Mouse (Mus musculus) forebrain, embryonic 12.5 days (tissue): ENCODE measurements at regions not wholly inside any gene's neighbourhood (a gene's known extent, or its start where the extent isn't known, plus 50 kb on each side); places are given as distances from the start of the nearest gene placed in this dataset.

ENCODE experiments used
- ATAC-seq: fragments of 200-750 bp; cut with Nextera tagmentation; 2 replicates; pipeline ENCODE4 v1.8.0; 2017; ENCODE audit warnings: moderate TSS enrichment; ENCODE audit not compliant: low FRiP score
- H3K27ac ChIP-seq: fragments of 300-500 bp; sonication (generic); 2 replicates; pipeline ENCODE4 v1.5.1; 2016; ENCODE audit warnings: mild to moderate bottlenecking
- H3K27me3 ChIP-seq: fragments of 300-500 bp; sonication (generic); 2 replicates; pipeline ENCODE4 v1.6.1; 2016; ENCODE audit warnings: mild to moderate bottlenecking
- H3K36me3 ChIP-seq: fragments of 300-500 bp; sonication (generic); replicated peaks from 2 replicates; pipeline ENCODE4 v1.6.1; 2016; ENCODE audit warnings: mild to moderate bottlenecking
- H3K4me1 ChIP-seq: fragments of 300-500 bp; sonication (generic); 2 replicates; pipeline ENCODE4 v1.6.1; 2016
- H3K4me2 ChIP-seq: fragments of 300-500 bp; sonication (generic); 2 replicates; pipeline ENCODE4 v1.6.1; 2016; ENCODE audit warnings: mild to moderate bottlenecking, moderate library complexity
- H3K4me3 ChIP-seq: fragments of 300-500 bp; sonication (generic); replicated peaks from 2 replicates; pipeline ENCODE4 v1.5.1; 2016; ENCODE audit warnings: mild to moderate bottlenecking
- H3K9ac ChIP-seq: fragments of 300-500 bp; sonication (generic); 2 replicates; pipeline ENCODE4 v1.6.1; 2016; ENCODE audit warnings: mild to moderate bottlenecking
- H3K9me3 ChIP-seq: fragments of 300-500 bp; sonication (generic); 2 replicates; pipeline ENCODE4 v1.6.1; 2016
- WGBS: fragments of 180-500 bp; shearing (Covaris S2); methylation state at CpG from one replicate; pipeline ENCODE4 v1.1.7; 2016; 5-methylcytosine and 5-hydroxymethylcytosine counted together

- Histone ChIP-seq H3K27ac (no peak overlapping the region), H3K4me1 (no peaks in the 10 kb centered on the region), H3K27me3 (no peaks in the 10 kb centered on the region), H3K9me3 (no peaks in the 10 kb centered on the region), H3K4me2 (no peak overlapping the region), H3K4me3 (no peak overlapping the region), H3K9ac (no peak overlapping the region), H3K36me3 (no peaks in the 10 kb centered on the region)
- ATAC-seq: no peak
- WGBS: 90% methylated on average over 4 of the region's 4 CpGs
Observed at GRCm38 (mm10) chr10:96905098-96905809, 288.4 kb downstream of the Btg1 start.

GRCm38 (mm10) chr10:96909661-96910315 is 293.0 kb downstream of the Btg1 start:
- 86% methylated on average over 1 of the region's 1 CpGs for WGBS
- Histone ChIP-seq H3K27me3 (no peaks in the 10 kb centered on the region), H3K4me3 (no peak overlapping the region), H3K9me3 (peaks cover 11% of the 10 kb centered on the region; the same call in 1 of the 2 replicates), H3K4me2 (no peak overlapping the region), H3K36me3 (no peaks in the 10 kb centered on the region), H3K4me1 (no peaks in the 10 kb centered on the region), H3K9ac (no peak overlapping the region), H3K27ac (no peak overlapping the region)
- ATAC-seq: no peak

GRCm38 (mm10) chr10:96921181-96921580 is 304.4 kb downstream of the Btg1 start:
- Histone ChIP-seq H3K4me2 (no peak overlapping the region), H3K4me1 (no peaks in the 10 kb centered on the region), H3K27me3 (no peaks in the 10 kb centered on the region), H3K9me3 (peaks cover 21% of the 10 kb centered on the region), H3K9ac (no peak overlapping the region), H3K4me3 (no peak overlapping the region), H3K36me3 (no peaks in the 10 kb centered on the region), H3K27ac (no peak overlapping the region)
- no peak for ATAC-seq
- 96% methylated on average over 1 of the region's 1 CpGs for WGBS

GRCm38 (mm10) chr10:96924266-96924672 is 307.5 kb downstream of the Btg1 start:
- Histone ChIP-seq H3K4me3 (no peak overlapping the region), H3K4me1 (no peaks in the 10 kb centered on the region), H3K36me3 (no peaks in the 10 kb centered on the region), H3K27me3 (no peaks in the 10 kb centered on the region), H3K9ac (no peak overlapping the region), H3K27ac (no peak overlapping the region), H3K9me3 (peaks cover 5% of the 10 kb centered on the region), H3K4me2 (no peak overlapping the region)
- WGBS: 81% methylated on average over 2 of the region's 2 CpGs
- ATAC-seq: no peak

- WGBS: 93% methylated on average over 4 of the region's 4 CpGs
- no peak overlapping the region for H3K4me2 ChIP-seq
- no peak overlapping the region for H3K9ac ChIP-seq
Observed at GRCm38 (mm10) chr10:96924722-96925121, 307.9 kb downstream of the Btg1 start.

GRCm38 (mm10) chr10:96925771-96926170 is 309.0 kb downstream of the Btg1 start:
- WGBS: 94% methylated on average over 2 of the region's 2 CpGs
- H3K4me2 ChIP-seq: no peak overlapping the region
- no peak for ATAC-seq

More at GRCm38 (mm10) chr10:96924722-96925121, 307.9 kb downstream of the Btg1 start:
- Histone ChIP-seq H3K4me1 (no peaks in the 10 kb centered on the region), H3K27ac (no peak overlapping the region), H3K9me3 (0 out of 2 replicates have a peak, but pooled peaks cover under 1% of the 10 kb centered on the region), H3K4me3 (no peak overlapping the region), H3K27me3 (no peaks in the 10 kb centered on the region), H3K36me3 (no peaks in the 10 kb centered on the region)
- ATAC-seq: no peak

GRCm38 (mm10) chr10:96934661-96935060 is 317.9 kb downstream of the Btg1 start:
- H3K27me3 ChIP-seq: no peaks in the 10 kb centered on the region
- ATAC-seq: peak; percentile 55; the same call in 1 of the 2 replicates
- no peak overlapping the region for H3K27ac ChIP-seq
- H3K9me3 ChIP-seq: no peaks in the 10 kb centered on the region
- H3K4me3 ChIP-seq: no peak overlapping the region
- no peaks in the 10 kb centered on the region for H3K36me3 ChIP-seq
- WGBS: 83% methylated on average over 4 of the region's 4 CpGs
- no peak overlapping the region for H3K9ac ChIP-seq
- H3K4me1 ChIP-seq: no peaks in the 10 kb centered on the region
- no peak overlapping the region for H3K4me2 ChIP-seq

More at GRCm38 (mm10) chr10:96925771-96926170, 309.0 kb downstream of the Btg1 start:
- Histone ChIP-seq H3K9me3 (no peaks in the 10 kb centered on the region), H3K27me3 (no peaks in the 10 kb centered on the region), H3K4me3 (no peak overlapping the region), H3K9ac (no peak overlapping the region), H3K4me1 (no peaks in the 10 kb centered on the region), H3K27ac (no peak overlapping the region), H3K36me3 (no peaks in the 10 kb centered on the region)

- Histone ChIP-seq H3K4me2 (no peak overlapping the region), H3K36me3 (no peaks in the 10 kb centered on the region), H3K4me3 (no peak overlapping the region), H3K27ac (no peak overlapping the region), H3K4me1 (no peaks in the 10 kb centered on the region; the same call in 1 of the 2 replicates), H3K27me3 (no peaks in the 10 kb centered on the region), H3K9ac (no peak overlapping the region), H3K9me3 (no peaks in the 10 kb centered on the region)
- ATAC-seq: no peak
- 87% methylated on average over 6 of the region's 6 CpGs for WGBS
Observed at GRCm38 (mm10) chr10:96940887-96941518, 324.2 kb downstream of the Btg1 start.

GRCm38 (mm10) chr10:96944229-96944628 is 327.4 kb downstream of the Btg1 start:
- H3K9me3 ChIP-seq: no peaks in the 10 kb centered on the region
- H3K36me3 ChIP-seq: no peaks in the 10 kb centered on the region
- 88% methylated on average over 7 of the region's 7 CpGs for WGBS
- no peak overlapping the region for H3K27ac ChIP-seq
- no peak overlapping the region for H3K9ac ChIP-seq
- H3K4me1 ChIP-seq: no peaks in the 10 kb centered on the region; the same call in 1 of the 2 replicates
- no peak overlapping the region for H3K4me2 ChIP-seq
- no peak for ATAC-seq
- H3K27me3 ChIP-seq: no peaks in the 10 kb centered on the region
- no peak overlapping the region for H3K4me3 ChIP-seq

GRCm38 (mm10) chr10:96947971-96948370 is 331.2 kb downstream of the Btg1 start:
- Histone ChIP-seq H3K9me3 (no peaks in the 10 kb centered on the region), H3K27ac (no peak overlapping the region), H3K4me1 (no peaks in the 10 kb centered on the region), H3K4me3 (no peak overlapping the region), H3K4me2 (no peak overlapping the region), H3K9ac (no peak overlapping the region), H3K36me3 (no peaks in the 10 kb centered on the region), H3K27me3 (no peaks in the 10 kb centered on the region)
- 90% methylated on average over 3 of the region's 3 CpGs for WGBS
- no peak for ATAC-seq

GRCm38 (mm10) chr10:96948871-96949270 is 332.1 kb downstream of the Btg1 start:
- Histone ChIP-seq H3K4me3 (no peak overlapping the region), H3K4me1 (no peaks in the 10 kb centered on the region), H3K27me3 (no peaks in the 10 kb centered on the region), H3K4me2 (no peak overlapping the region), H3K27ac (no peak overlapping the region), H3K9ac (no peak overlapping the region), H3K36me3 (no peaks in the 10 kb centered on the region), H3K9me3 (no peaks in the 10 kb centered on the region)
- WGBS: 80% methylated on average over 2 of the region's 2 CpGs
- ATAC-seq: no peak

- ATAC-seq: peak; percentile 89
- no peaks in the 10 kb centered on the region for H3K27me3 ChIP-seq
Observed at GRCm38 (mm10) chr10:96955036-96955775, 338.4 kb downstream of the Btg1 start.

More at GRCm38 (mm10) chr10:96955036-96955775, 338.4 kb downstream of the Btg1 start:
- peaks cover 20% of the 10 kb centered on the region for H3K4me1 ChIP-seq
- no peaks in the 10 kb centered on the region for H3K9me3 ChIP-seq
- H3K4me2 ChIP-seq: peak overlapping the region; percentile 48
- H3K27ac ChIP-seq: peak overlapping the region; percentile 80
- 5% methylated on average over 12 of the region's 12 CpGs for WGBS
- 0 out of 2 replicates have a peak overlapping the region, but pooled peaks have one; percentile 4 for H3K9ac ChIP-seq
- H3K36me3 ChIP-seq: no peaks in the 10 kb centered on the region
- H3K4me3 ChIP-seq: 0 out of 2 replicates have a peak overlapping the region, but pooled peaks have one; percentile 17
